Mouse (Mus musculus) forebrain, postnatal 0 days (tissue): Measurements from ENCODE around the gene Tnip1. TPM values are rescaled to one million over a fixed set of nuclear protein-coding genes. Genes with fewer than 3 reads are reported as not detected.
"Not testable (repeated sequence)": the region's sequence is repeated elsewhere in the genome, so short reads cannot be mapped to it uniquely, and the experiment has no call there.

Experiments used
- ATAC-seq: fragments of 200-750 bp; cut with Nextera tagmentation; 2 replicates; pipeline ENCODE4 v1.8.0; 2017; ENCODE audit warnings: mild to moderate bottlenecking, moderate library complexity
- DNase-seq: peaks from one replicate; pipeline ENCODE4 v3.0.0-alpha.2; 2015
- H3K27ac ChIP-seq: fragments of 300-500 bp; sonication (generic); 2 replicates; pipeline ENCODE4 v1.5.1; 2014; ENCODE audit warnings: low read depth, mild to moderate bottlenecking, antibody characterized with exemption, low read length, moderate library complexity, mixed read lengths
- H3K27me3 ChIP-seq: fragments of 300-500 bp; sonication (generic); 2 replicates; pipeline ENCODE4 v1.6.1; 2014; ENCODE audit warnings: mild to moderate bottlenecking, low read length, mixed read lengths; ENCODE audit not compliant: insufficient read depth
- H3K36me3 ChIP-seq: fragments of 300-500 bp; sonication (generic); 2 replicates; pipeline ENCODE4 v1.6.1; 2014; ENCODE audit warnings: mild to moderate bottlenecking, moderate library complexity; ENCODE audit not compliant: insufficient read depth
- H3K4me1 ChIP-seq: fragments of 300-500 bp; sonication (generic); 2 replicates; pipeline ENCODE4 v1.6.1; 2014; ENCODE audit warnings: antibody characterized with exemption; ENCODE audit not compliant: insufficient read depth
- H3K4me2 ChIP-seq: fragments of 300-500 bp; sonication (generic); 2 replicates; pipeline ENCODE4 v1.6.1; 2014; ENCODE audit warnings: low read depth, mild to moderate bottlenecking, moderate library complexity
- H3K4me3 ChIP-seq: fragments of 300-500 bp; sonication (generic); 2 replicates; pipeline ENCODE4 v1.5.1; 2014; ENCODE audit warnings: low read depth, low read length, mixed read lengths
- H3K9ac ChIP-seq: fragments of 300-500 bp; sonication (generic); 2 replicates; pipeline ENCODE4 v1.6.1; 2014; ENCODE audit warnings: mild to moderate bottlenecking
- H3K9me3 ChIP-seq: fragments of 300-500 bp; sonication (generic); 2 replicates; pipeline ENCODE4 v1.6.1; 2016; ENCODE audit warnings: low read length
- CTCF ChIP-seq: sonication (generic); IDR thresholded peaks from 2 replicates; pipeline ENCODE4 v1.5.1; 2016; ENCODE audit warnings: antibody characterized with exemption, control low read depth, low read depth
- WGBS: fragments of 180-500 bp; shearing (Covaris S2); extraction: QIAGEN DNeasy Blood & Tissue Kit; methylation state at CpG from one replicate; pipeline ENCODE4 v1.1.7; 2014; 5-methylcytosine and 5-hydroxymethylcytosine counted together
- polyA plus RNA-seq: library from polyadenylated mRNA; unstranded; fragments of >200 nt; fragmentation: Nextera tagmentation; extraction: Ambion mirVana; gene quantifications from 2 replicates; pipeline ENCODE4 v1.2.1, GENCODE M21; 2015
- total RNA-seq: library from RNA; depleted of rRNA; stranded (reverse); fragments of >200 nt; gene quantifications from 2 replicates; pipeline ENCODE4 v1.2.3, GENCODE M21; 2014

Gene Tnip1
- total and polyA plus RNA-seq, 2 experiments from 2014 or later: 14.9 to 16.6 TPM

- Histone ChIP-seq H3K9me3 (no peaks in the 10 kb centered on the region), H3K4me2 (no peak overlapping the region), H3K27ac (no peak overlapping the region), H3K27me3 (no peaks in the 10 kb centered on the region), H3K4me1 (no peaks in the 10 kb centered on the region), H3K36me3 (no peaks in the 10 kb centered on the region), H3K4me3 (no peak overlapping the region), H3K9ac (no peak overlapping the region)
- DNase-seq (no peak), ATAC-seq (no peak)
- 76% methylated on average over 6 of the region's 6 CpGs for WGBS
- no peak for TF ChIP-seq CTCF
Measured at GRCm38 (mm10) chr11:54961164-54961850, 1.4 kb downstream of the Tnip1 start.

- H3K27me3 ChIP-seq: no peaks in the 10 kb centered on the region
- TF ChIP-seq CTCF: no peak
- H3K9ac ChIP-seq: no peak overlapping the region
- no peaks in the 10 kb centered on the region for H3K9me3 ChIP-seq
- H3K36me3 ChIP-seq: no peaks in the 10 kb centered on the region
- no peak for DNase-seq
- H3K4me2 ChIP-seq: no peak overlapping the region
- H3K4me1 ChIP-seq: no peaks in the 10 kb centered on the region
- ATAC-seq: no peak
- H3K4me3 ChIP-seq: no peak overlapping the region
- H3K27ac ChIP-seq: no peak overlapping the region
- WGBS: 93% methylated on average over 6 of the region's 6 CpGs
Measured at GRCm38 (mm10) chr11:54960251-54960650, 2.5 kb downstream of the Tnip1 start.

- Histone ChIP-seq H3K4me2 (no peak overlapping the region), H3K9ac (no peak overlapping the region)
- WGBS: 61% methylated on average over 3 of the region's 3 CpGs
Measured at GRCm38 (mm10) chr11:54958571-54959073, 4.1 kb downstream of the Tnip1 start.

GRCm38 (mm10) chr11:54957708-54958107 lies 5.0 kb downstream of the Tnip1 start:
- H3K9ac ChIP-seq, H3K27ac ChIP-seq, H3K4me3 ChIP-seq, H3K4me1 ChIP-seq, H3K27me3 ChIP-seq, H3K9me3 ChIP-seq, H3K4me2 ChIP-seq, H3K36me3 ChIP-seq, DNase-seq, ATAC-seq: not testable (repeated sequence)
- 94% methylated on average over 3 of the region's 3 CpGs for WGBS

More at GRCm38 (mm10) chr11:54958571-54959073, 4.1 kb downstream of the Tnip1 start:
- H3K36me3 ChIP-seq: no peaks in the 10 kb centered on the region
- H3K4me1 ChIP-seq: 0 out of 2 replicates have a peak, but pooled peaks cover 6% of the 10 kb centered on the region
- no peak for DNase-seq
- TF ChIP-seq CTCF: no peak
- H3K27ac ChIP-seq: no peak overlapping the region
- H3K27me3 ChIP-seq: no peaks in the 10 kb centered on the region
- no peak for ATAC-seq
- no peaks in the 10 kb centered on the region for H3K9me3 ChIP-seq
- H3K4me3 ChIP-seq: no peak overlapping the region

- Histone ChIP-seq H3K4me2 (no peak overlapping the region), H3K9ac (no peak overlapping the region), H3K4me3 (no peak overlapping the region), H3K9me3 (no peaks in the 10 kb centered on the region), H3K27me3 (no peaks in the 10 kb centered on the region), H3K27ac (no peak overlapping the region), H3K4me1 (0 out of 2 replicates have a peak, but pooled peaks cover 6% of the 10 kb centered on the region), H3K36me3 (no peaks in the 10 kb centered on the region)
- DNase-seq (no peak), ATAC-seq (no peak)
- no peak for TF ChIP-seq CTCF
- 56% methylated on average over 7 of the region's 7 CpGs for WGBS
Measured at GRCm38 (mm10) chr11:54956912-54957311, 5.8 kb downstream of the Tnip1 start.

- peak; percentile 97 for DNase-seq
- peak; percentile 100 for ATAC-seq
- Histone ChIP-seq H3K4me2 (peak overlapping the region; percentile 62), H3K4me3 (peak overlapping the region; percentile 87), H3K27me3 (no peaks in the 10 kb centered on the region), H3K4me1 (0 out of 2 replicates have a peak, but pooled peaks cover 6% of the 10 kb centered on the region), H3K27ac (peak overlapping the region; percentile 83), H3K36me3 (no peaks in the 10 kb centered on the region), H3K9me3 (no peaks in the 10 kb centered on the region), H3K9ac (peak overlapping the region; percentile 93)
- 1% methylated on average over 59 of the region's 59 CpGs for WGBS
- no peak; the same call in 1 of the 2 replicates for TF ChIP-seq CTCF
Measured at GRCm38 (mm10) chr11:54955735-54956480, 6.8 kb downstream of the Tnip1 start.

GRCm38 (mm10) chr11:54955400-54955734 lies 7.3 kb downstream of the Tnip1 start:
- not testable (repeated sequence) for H3K4me1 ChIP-seq, H3K27me3 ChIP-seq, H3K27ac ChIP-seq, ATAC-seq, DNase-seq, H3K9me3 ChIP-seq, H3K36me3 ChIP-seq
- H3K4me3 ChIP-seq: peak overlapping the region; percentile 87
- peak overlapping the region; percentile 62 for H3K4me2 ChIP-seq
- H3K9ac ChIP-seq: peak overlapping the region; percentile 93
- 45% methylated on average over 10 of the region's 10 CpGs for WGBS
